Mouse (Mus musculus): Measurements from ENCODE around the gene Fam160a1.

DNA sequence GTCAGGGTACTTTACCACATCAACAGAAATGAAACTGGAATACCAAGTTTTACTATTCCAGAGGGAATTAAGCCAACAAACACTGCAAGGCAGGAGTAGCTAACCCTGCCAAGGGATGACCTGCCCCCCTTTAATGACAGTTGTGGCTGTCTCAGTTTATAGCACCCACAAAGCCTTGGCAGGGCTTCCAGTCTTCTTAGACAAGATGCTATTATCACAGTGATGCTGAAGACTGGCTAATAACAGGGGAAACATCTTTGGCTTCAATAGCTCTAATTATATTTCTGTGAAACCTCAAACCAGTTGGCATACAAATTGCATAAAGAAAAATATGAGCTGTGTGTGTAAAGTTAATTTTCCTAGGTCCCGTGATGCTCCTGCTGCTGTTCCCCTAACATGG is 29.2 kb upstream of the Fam160a1 start:
- TF ChIP-seq CTCF (IDR thresholded peaks at IDR 0.05; ENCODE audit: low read depth) (no peak), EP300 (IDR thresholded peaks at IDR 0.05; ENCODE audit: low read depth) (no peak)
